Mouse (Mus musculus): ENCODE results near the gene Olfr938.

The Olfr938 gene

GRCm38 (mm10) chr9:39078787-39079186 lies at the start of gene Olfr938:
Gene Olfr938, minus strand, starts transcription at chr9:39078887.
- no peak for DNase-seq (ENCODE audit: low read depth, low spot score)

GRCm38 (mm10) chr9:39127831-39128230 lies 49.1 kb upstream of the Olfr938 start, which contains the start of gene Olfr27:
Gene Olfr27, plus strand, starts transcription at chr9:39128131.
- DNase-seq (ENCODE audit: low read depth, low spot score), result no peak

GRCm38 (mm10) chr9:39127326-39127725 lies 48.6 kb upstream of the Olfr938 start:
- no peak for DNase-seq (ENCODE audit: low read depth, low spot score)

GRCm38 (mm10) chr9:39064851-39065250 lies 13.8 kb downstream of the Olfr938 start, which contains the start of gene Olfr937:
Gene Olfr937, minus strand, starts transcription at chr9:39064951.
- no peak for DNase-seq (ENCODE audit: low read depth, low spot score)
